Mouse (Mus musculus) right cerebral cortex, postnatal 10 days (tissue): ENCODE results near the gene Tiam2.
A peak's percentile ranks its signal among the peaks of the same experiment; 100 is the strongest.

Source experiments
- DNase-seq, 2 experiments: peaks; one replicate each; pipeline ENCODE4 v3.0.0; 2021; ENCODE audit warnings: low spot score in 2 of 2

Tiam2 gene

DNA sequence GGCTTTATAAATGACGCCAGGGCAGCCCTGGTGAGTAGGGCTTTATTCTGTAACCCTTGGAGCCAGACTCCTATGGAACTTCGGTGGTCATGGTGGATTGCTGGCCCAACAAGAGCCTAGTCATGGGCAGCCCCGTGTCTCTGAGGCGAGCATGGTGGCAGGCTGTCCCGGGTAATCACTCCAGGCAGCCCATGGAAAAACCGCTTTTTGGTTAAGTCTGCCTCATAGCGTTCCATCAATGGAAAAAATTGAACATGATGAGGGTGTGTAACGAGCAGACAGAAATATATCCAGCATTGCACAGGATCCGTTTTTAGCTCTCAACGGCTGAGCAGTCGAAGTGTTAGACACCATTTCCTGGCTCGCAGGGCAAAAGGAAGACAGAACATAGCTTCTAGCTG is 70.5 kb downstream of the Tiam2 start:
- peak; percentile 54 to 71 for DNase-seq

GRCm38 (mm10) chr17:3397836-3398235 is 71.5 kb downstream of the Tiam2 start:
- no peak for DNase-seq

- no peak for DNase-seq
These were observed 79.1 kb downstream of the Tiam2 start for GRCm38 (mm10) chr17:3405350-3406073.

DNA sequence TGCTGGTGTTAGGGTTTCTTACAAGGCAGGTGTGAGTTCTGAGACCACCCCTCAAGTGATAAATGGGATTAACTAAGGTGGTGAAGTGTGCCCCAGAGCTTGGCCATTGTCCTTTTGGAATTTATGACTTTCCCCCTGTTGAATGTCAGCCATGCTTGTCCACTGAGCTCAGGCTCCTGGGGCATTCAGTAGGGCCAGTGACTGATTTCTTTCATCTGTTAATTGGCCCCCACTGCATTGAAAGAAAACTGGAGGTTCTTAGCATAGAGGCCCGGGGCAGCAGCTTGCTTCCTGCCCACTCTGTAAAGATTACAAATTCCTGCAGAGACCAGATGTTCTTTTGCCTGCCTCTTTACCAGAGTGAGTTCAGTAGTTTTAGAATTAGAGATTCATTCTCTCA is 80.7 kb downstream of the Tiam2 start:
- no peak for DNase-seq

DNA sequence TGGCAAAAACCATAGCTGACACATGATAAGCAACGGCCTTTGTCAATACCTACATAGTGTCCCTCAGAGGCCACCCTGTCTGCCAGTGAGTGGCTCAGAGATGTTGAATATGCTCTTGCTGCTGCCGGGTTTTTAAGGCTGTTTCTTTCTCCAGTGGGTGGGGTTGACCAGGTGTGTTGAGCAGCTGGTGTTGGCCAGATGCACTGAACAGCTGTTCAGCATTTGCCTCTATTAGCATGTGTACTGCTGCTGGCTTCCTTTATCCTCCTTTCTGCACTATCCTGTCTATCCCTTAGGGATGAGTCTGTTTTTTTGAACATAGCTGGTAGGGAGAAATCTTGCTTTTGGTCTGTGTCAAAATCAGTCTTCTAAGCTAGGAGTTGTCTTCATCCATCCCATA is 83.9 kb downstream of the Tiam2 start:
- DNase-seq: no peak

GRCm38 (mm10) chr17:3412771-3413170 is 86.4 kb downstream of the Tiam2 start:
- DNase-seq: no peak

DNA sequence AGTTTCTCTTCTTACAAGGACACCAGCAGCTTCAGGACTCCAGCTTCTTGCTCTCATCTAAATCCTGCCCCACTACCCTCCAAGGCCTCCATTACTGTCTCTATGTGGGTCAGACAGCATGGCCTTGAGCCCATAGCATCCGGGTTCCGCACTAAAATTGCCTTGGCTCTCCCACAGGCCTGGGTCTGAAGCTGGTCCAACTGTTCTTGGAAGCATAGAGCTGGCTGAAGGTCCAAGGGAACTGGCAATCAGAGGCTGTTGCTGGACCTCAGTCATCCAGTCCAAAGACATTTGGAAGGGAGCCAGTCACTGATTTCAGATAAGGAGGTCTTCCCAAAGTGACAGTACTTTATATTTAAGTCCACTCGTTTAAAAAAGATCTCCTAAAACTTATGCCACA is 89.2 kb downstream of the Tiam2 start:
- peak; percentile 79 to 82 for DNase-seq

GRCm38 (mm10) chr17:3416401-3416800 is 90.0 kb downstream of the Tiam2 start:
- no peak for DNase-seq

- DNase-seq: no peak
These were observed 93.1 kb downstream of the Tiam2 start for GRCm38 (mm10) chr17:3419368-3419928.

DNA sequence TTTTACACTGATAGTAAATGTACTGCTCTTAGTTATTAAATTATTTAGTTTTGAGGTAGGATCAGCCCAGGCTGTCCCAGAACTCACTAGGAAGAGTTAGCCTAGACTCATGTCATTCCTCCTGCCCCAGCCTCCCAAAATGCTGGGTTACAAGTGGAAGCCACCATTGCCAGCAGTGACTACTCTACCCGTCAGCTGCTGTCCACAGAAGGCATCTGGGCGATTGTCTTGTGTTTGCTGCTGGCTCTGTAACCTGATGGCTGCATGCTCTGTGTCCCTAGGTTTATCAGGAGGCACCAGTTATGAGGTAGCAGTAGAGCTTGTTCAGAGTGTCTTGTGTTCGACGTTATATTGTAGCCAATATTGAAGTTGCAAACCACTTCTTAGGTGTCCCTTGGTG is 93.8 kb downstream of the Tiam2 start:
- no peak for DNase-seq

DNA sequence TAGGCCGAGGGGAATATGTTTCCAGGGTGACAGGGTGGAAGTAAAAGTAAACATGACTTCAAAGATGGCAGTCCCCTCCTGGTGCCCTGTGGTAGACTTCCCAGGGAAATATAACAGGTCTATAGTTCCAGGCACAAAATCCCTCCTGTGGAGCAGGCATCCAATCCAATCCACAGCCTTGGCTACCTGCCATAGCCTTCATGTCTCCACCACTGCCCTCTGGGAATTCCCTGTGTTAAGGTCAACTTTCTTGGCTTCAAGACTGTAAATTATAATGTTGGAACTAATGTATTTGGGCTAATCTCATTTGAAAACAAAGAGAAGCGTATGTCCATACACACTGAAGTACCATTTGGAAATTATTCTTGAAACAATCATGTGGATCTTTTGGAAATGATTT is 97.0 kb downstream of the Tiam2 start:
- DNase-seq: no peak

- peak in 1 of 2 experiments; percentile 49 for DNase-seq
These were observed 102.3 kb downstream of the Tiam2 start for GRCm38 (mm10) chr17:3428659-3429058.

GRCm38 (mm10) chr17:3432590-3433498 is 106.5 kb downstream of the Tiam2 start:
- no peak for DNase-seq

DNA sequence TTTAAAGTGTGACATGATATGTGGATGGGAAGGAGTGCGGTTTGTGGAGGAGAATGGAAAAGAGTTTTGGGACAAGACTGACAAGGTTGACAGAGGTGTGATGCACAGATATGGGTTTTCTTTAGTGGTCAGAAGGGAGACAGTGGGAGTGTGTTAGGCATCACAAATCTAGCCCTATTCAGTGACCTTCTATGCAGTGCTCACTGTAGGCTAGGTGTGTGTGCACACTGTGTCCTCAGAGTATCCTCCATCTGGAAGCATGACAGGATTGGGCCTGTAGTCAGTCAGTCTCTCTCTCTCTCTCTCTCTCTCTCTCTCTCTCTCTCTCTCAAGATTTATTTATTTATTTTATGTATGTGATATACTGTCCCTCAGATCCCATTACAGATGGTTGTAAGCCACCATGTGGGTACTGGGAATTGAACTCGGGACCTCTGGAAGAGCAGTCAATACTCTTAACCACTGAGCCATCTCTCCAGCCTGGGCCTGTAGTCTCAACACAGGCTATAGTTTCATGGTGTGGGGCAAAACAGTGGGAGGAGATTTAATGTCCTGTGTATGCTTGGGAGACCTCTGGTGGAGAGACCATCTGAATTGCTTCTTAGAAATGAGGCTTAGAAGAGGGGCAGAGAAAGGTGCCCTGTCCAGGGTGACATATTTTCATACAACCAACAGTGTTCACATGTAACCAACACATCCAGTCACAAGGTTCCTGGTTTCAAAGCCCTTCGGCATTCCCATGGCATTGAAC is 107.3 kb downstream of the Tiam2 start:
- no peak for DNase-seq

- DNase-seq: no peak
These were observed 108.9 kb downstream of the Tiam2 start for GRCm38 (mm10) chr17:3435299-3435698.

DNA sequence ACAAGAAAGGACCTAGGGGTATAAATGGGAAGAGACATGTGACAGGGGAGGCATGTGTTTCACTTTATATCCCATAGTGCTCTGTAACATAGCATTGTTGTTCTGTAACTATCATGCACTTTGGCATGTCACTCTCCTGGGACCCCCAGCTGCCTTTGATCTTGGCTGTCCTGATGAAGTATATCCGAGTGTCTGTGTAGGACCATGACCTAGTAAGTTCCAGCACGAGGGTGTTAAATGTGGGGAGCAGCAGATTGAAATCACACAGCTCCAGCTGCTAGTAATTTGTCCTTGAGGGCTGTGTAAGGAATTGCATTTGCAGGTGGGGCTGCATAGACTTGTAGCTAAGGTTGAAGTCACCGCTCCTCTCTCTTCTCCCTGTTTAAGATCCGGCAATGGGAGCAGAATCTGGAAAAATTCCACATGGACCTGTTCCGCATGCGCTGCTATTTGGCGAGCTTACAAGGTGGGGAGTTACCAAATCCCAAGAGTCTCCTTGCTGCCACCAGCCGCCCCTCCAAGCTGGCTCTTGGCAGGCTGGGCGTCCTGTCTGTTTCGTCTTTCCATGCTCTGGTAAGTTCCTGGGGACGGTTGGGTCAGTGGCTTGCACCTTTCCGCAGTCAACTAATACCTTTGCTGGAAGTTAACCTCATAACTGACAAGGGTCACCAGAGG is 110.6 kb downstream of the Tiam2 start:
- DNase-seq: peak in 1 of 2 experiments; percentile 39

DNA sequence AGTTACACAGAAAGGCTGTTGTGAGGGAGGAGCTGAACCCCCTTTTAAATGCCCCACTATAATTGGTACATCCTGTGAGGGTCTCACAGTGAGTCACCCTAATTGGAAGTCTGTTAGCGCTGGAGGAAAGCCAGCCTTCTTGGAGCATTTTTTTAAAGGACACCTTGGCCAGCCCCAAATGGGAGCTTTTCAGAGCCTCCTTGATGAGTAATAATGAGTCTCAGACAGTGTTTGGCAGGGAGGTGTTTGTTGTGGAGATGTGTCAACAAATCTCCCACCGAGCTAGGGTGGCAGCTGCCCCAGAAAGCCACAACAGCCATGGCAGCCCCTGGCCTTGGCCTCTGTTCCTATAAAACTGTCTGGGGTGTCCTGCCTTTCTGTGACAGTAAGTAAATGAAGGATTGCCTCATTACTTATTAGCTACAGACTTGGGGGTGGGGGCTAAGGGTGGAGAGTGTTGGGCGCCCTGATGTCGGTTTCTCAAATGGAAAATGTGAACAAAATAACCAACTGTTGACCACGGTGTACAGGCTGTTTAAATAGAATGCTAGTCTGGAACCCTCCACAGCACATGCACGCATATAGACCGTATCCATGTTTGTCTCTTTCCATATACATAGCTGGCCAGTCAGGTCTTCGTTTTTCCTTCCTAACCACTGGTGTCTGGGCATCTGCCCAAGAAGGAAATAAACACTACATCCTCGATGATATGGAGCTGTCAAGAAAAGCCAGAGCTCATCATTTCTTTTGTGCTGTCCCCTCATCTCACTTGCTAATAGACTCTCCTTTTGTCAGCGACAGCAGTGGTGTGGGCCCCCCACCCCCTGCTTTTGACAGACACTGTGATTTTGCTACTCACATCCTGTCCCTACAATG is 116.4 kb downstream of the Tiam2 start:
- DNase-seq: peak; percentile 80 to 86

DNA sequence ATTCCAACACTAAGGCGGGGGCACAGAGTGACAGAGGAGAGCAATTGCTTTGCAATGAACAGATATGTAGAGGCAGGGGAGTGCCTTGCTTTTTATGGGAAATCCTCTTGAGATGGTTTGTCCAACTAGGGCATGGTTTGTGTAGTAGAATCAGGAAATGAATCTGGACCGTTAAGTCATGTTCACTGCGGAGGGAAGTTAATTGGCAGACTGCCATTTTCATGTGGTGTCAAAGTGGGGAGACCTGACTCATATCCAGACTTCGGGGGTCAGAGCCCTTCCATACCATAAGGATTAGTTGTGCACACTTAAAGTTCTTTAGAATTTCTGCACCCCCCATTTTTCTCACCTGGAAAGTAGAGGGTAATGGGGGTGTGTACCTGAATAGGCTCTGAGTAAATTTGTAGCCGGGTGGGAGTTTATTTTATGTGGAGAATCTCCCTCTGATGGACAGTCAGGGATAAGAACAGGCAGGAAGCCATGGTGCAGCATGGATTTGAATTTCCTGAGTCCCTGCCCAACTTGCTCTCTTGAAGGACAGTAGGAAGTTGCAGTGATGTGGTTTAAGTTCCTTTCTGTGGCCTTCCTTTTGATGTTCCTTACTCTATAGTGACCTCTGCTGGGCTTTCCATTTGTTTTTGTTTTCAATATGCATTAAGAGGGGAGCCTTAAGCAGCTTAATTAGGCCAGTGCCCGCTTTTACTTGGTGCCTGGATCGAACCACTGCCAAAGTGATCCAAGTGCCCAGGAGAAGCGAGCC is 120.0 kb downstream of the Tiam2 start:
- peak in 1 of 2 experiments; percentile 44 for DNase-seq

DNA sequence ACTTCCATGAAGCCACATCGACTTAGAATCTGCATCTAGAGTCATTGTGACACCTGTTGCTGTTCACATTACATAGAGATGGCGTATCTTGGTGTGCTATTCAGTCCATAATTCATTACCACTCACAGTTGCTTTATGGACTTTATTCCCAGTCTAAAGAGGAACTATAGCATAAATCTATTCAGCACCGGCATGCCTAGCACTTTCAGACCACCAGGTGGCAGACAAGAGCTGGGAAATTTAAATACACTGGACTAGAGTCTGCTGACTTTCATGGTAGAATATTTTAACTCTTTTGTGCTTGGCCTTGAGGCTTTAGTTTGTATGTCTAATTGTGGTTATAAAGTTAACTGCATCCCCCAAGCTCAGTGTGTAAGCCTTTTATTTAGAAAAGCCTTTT is 122.4 kb downstream of the Tiam2 start:
- peak; percentile 73 to 83 for DNase-seq

GRCm38 (mm10) chr17:3451077-3451476 is 124.7 kb downstream of the Tiam2 start:
- peak; percentile 43 to 66 for DNase-seq
